Mouse (Mus musculus) kidney, embryonic 15.5 days (tissue): ENCODE data around the gene Chst11. TPM values are rescaled to one million over a fixed set of nuclear protein-coding genes. Genes with fewer than 3 reads are reported as not detected.

Source experiments
- ATAC-seq: fragments of 200-750 bp; cut with Nextera tagmentation; replicated peaks from 2 replicates; pipeline ENCODE4 v1.8.0; 2017; ENCODE audit warnings: moderate TSS enrichment; ENCODE audit not compliant: low FRiP score
- H3K27ac ChIP-seq: fragments of 300-500 bp; sonication (generic); 2 replicates; pipeline ENCODE4 v1.5.1; 2015; ENCODE audit warnings: mild to moderate bottlenecking, inconsistent platforms
- H3K27me3 ChIP-seq: fragments of 300-500 bp; sonication (generic); 2 replicates; pipeline ENCODE4 v1.6.1; 2015; ENCODE audit warnings: inconsistent platforms
- H3K36me3 ChIP-seq: fragments of 300-500 bp; sonication (generic); 2 replicates; pipeline ENCODE4 v1.6.1; 2015; ENCODE audit warnings: inconsistent platforms
- H3K4me1 ChIP-seq: fragments of 300-500 bp; sonication (generic); 2 replicates; pipeline ENCODE4 v1.6.1; 2015; ENCODE audit warnings: inconsistent platforms
- H3K4me2 ChIP-seq: fragments of 300-500 bp; sonication (generic); 2 replicates; pipeline ENCODE4 v1.6.1; 2015; ENCODE audit warnings: moderate library complexity, mild to moderate bottlenecking, inconsistent platforms
- H3K4me3 ChIP-seq: fragments of 300-500 bp; sonication (generic); replicated peaks from 2 replicates; pipeline ENCODE4 v1.5.1; 2015; ENCODE audit warnings: mild to moderate bottlenecking, inconsistent platforms
- H3K9ac ChIP-seq: fragments of 300-500 bp; sonication (generic); 2 replicates; pipeline ENCODE4 v1.6.1; 2015; ENCODE audit warnings: mild to moderate bottlenecking, inconsistent platforms
- H3K9me3 ChIP-seq: fragments of 300-500 bp; sonication (generic); replicated peaks from 2 replicates; pipeline ENCODE4 v1.6.1; 2016; ENCODE audit warnings: inconsistent platforms
- WGBS: fragments of 180-500 bp; shearing (Covaris S2); methylation state at CpG from one replicate; pipeline ENCODE4 v1.1.7; 2015; ENCODE audit warnings: mixed read lengths; 5-methylcytosine and 5-hydroxymethylcytosine counted together
- polyA plus RNA-seq: library from polyadenylated mRNA; unstranded; fragments of >200 nt; fragmentation: Nextera tagmentation; extraction: Ambion mirVana; gene quantifications from 2 replicates; pipeline ENCODE4 v1.2.1, GENCODE M21; 2015

The Chst11 gene
- polyA plus RNA-seq, 1 experiment from 2014 or later, result 3.8 TPM

- no peak overlapping the region for H3K4me3 ChIP-seq
- no peaks in the 10 kb centered on the region for H3K4me1 ChIP-seq
- no peak for ATAC-seq
- H3K27me3 ChIP-seq, result no peaks in the 10 kb centered on the region
- no peak overlapping the region for H3K9ac ChIP-seq
- no peaks in the 10 kb centered on the region for H3K9me3 ChIP-seq
- no peak overlapping the region for H3K27ac ChIP-seq
- WGBS, result 70% methylated on average over 2 of the region's 2 CpGs
- H3K36me3 ChIP-seq, result no peaks in the 10 kb centered on the region
- no peak overlapping the region for H3K4me2 ChIP-seq
Observed at GRCm38 (mm10) chr10:83218778-83219177, 233.5 kb downstream of the Chst11 start.

- Histone ChIP-seq H3K36me3 (no peaks in the 10 kb centered on the region), H3K4me2 (no peak overlapping the region), H3K4me3 (no peak overlapping the region), H3K9me3 (no peaks in the 10 kb centered on the region), H3K4me1 (no peaks in the 10 kb centered on the region), H3K27me3 (no peaks in the 10 kb centered on the region), H3K27ac (no peak overlapping the region), H3K9ac (no peak overlapping the region)
- WGBS, result 25% methylated on average over 12 of the region's 12 CpGs
- no peak for ATAC-seq
Observed at GRCm38 (mm10) chr10:83219729-83220128, 234.4 kb downstream of the Chst11 start.

GRCm38 (mm10) chr10:83220217-83220616 lies 234.9 kb downstream of the Chst11 start:
- H3K4me2 ChIP-seq, result no peak overlapping the region
- H3K9ac ChIP-seq, result no peak overlapping the region
- ATAC-seq, result no peak
- no peaks in the 10 kb centered on the region for H3K27me3 ChIP-seq
- no peaks in the 10 kb centered on the region for H3K4me1 ChIP-seq
- WGBS, result 89% methylated on average over 10 of the region's 10 CpGs
- no peaks in the 10 kb centered on the region for H3K36me3 ChIP-seq
- H3K4me3 ChIP-seq, result no peak overlapping the region
- no peaks in the 10 kb centered on the region for H3K9me3 ChIP-seq
- H3K27ac ChIP-seq, result no peak overlapping the region

- Histone ChIP-seq H3K4me1 (no peaks in the 10 kb centered on the region), H3K4me2 (no peak overlapping the region), H3K27me3 (no peaks in the 10 kb centered on the region), H3K4me3 (no peak overlapping the region), H3K27ac (no peak overlapping the region), H3K9ac (no peak overlapping the region), H3K36me3 (no peaks in the 10 kb centered on the region), H3K9me3 (no peaks in the 10 kb centered on the region)
- WGBS, result 93% methylated on average over 3 of the region's 3 CpGs
- ATAC-seq, result no peak
Observed at GRCm38 (mm10) chr10:83220847-83221246, 235.5 kb downstream of the Chst11 start.

- Histone ChIP-seq H3K4me3 (no peak overlapping the region), H3K27me3 (no peaks in the 10 kb centered on the region), H3K9me3 (no peaks in the 10 kb centered on the region), H3K4me1 (no peaks in the 10 kb centered on the region), H3K9ac (no peak overlapping the region), H3K27ac (no peak overlapping the region), H3K4me2 (no peak overlapping the region), H3K36me3 (no peaks in the 10 kb centered on the region)
- ATAC-seq, result no peak
- 44% methylated on average over 3 of the region's 3 CpGs for WGBS
Observed at GRCm38 (mm10) chr10:83224999-83225398, 239.7 kb downstream of the Chst11 start.

GRCm38 (mm10) chr10:83228626-83229025 lies 243.3 kb downstream of the Chst11 start:
- 67% methylated on average over 4 of the region's 4 CpGs for WGBS
- no peak for ATAC-seq

GRCm38 (mm10) chr10:83233967-83234366 lies 248.7 kb downstream of the Chst11 start:
- no peak overlapping the region for H3K27ac ChIP-seq
- no peak overlapping the region for H3K9ac ChIP-seq
- WGBS, result 91% methylated on average over 3 of the region's 3 CpGs
- no peaks in the 10 kb centered on the region for H3K9me3 ChIP-seq
- H3K4me2 ChIP-seq, result no peak overlapping the region
- ATAC-seq, result no peak
- H3K27me3 ChIP-seq, result no peaks in the 10 kb centered on the region
- H3K4me1 ChIP-seq, result peaks cover 6% of the 10 kb centered on the region; the same call in 1 of the 2 replicates
- H3K36me3 ChIP-seq, result no peaks in the 10 kb centered on the region
- no peak overlapping the region for H3K4me3 ChIP-seq

More at GRCm38 (mm10) chr10:83228626-83229025, 243.3 kb downstream of the Chst11 start:
- Histone ChIP-seq H3K9me3 (no peaks in the 10 kb centered on the region), H3K27ac (no peak overlapping the region), H3K4me2 (no peak overlapping the region), H3K36me3 (no peaks in the 10 kb centered on the region), H3K27me3 (no peaks in the 10 kb centered on the region), H3K4me3 (no peak overlapping the region), H3K9ac (no peak overlapping the region), H3K4me1 (no peaks in the 10 kb centered on the region)

GRCm38 (mm10) chr10:83234391-83234790 lies 249.1 kb downstream of the Chst11 start:
- H3K9ac ChIP-seq, result no peak overlapping the region
- no peaks in the 10 kb centered on the region for H3K9me3 ChIP-seq
- H3K4me2 ChIP-seq, result no peak overlapping the region
- no peaks in the 10 kb centered on the region for H3K27me3 ChIP-seq
- H3K4me1 ChIP-seq, result peaks cover 6% of the 10 kb centered on the region; the same call in 1 of the 2 replicates
- H3K27ac ChIP-seq, result no peak overlapping the region
- no peaks in the 10 kb centered on the region for H3K36me3 ChIP-seq
- ATAC-seq, result no peak
- WGBS, result 54% methylated on average over 4 of the region's 4 CpGs
- no peak overlapping the region for H3K4me3 ChIP-seq

GRCm38 (mm10) chr10:83242106-83242686 lies 256.9 kb downstream of the Chst11 start:
- Histone ChIP-seq H3K4me3 (no peak overlapping the region), H3K4me1 (no peaks in the 10 kb centered on the region), H3K9ac (no peak overlapping the region), H3K27ac (no peak overlapping the region), H3K36me3 (no peaks in the 10 kb centered on the region), H3K4me2 (no peak overlapping the region), H3K9me3 (no peaks in the 10 kb centered on the region), H3K27me3 (0 out of 2 replicates have a peak, but pooled peaks cover 3% of the 10 kb centered on the region)
- ATAC-seq, result no peak
- 61% methylated on average over 11 of the region's 11 CpGs for WGBS

- Histone ChIP-seq H3K4me1 (no peaks in the 10 kb centered on the region), H3K4me2 (no peak overlapping the region), H3K4me3 (no peak overlapping the region), H3K27me3 (0 out of 2 replicates have a peak, but pooled peaks cover 3% of the 10 kb centered on the region), H3K27ac (no peak overlapping the region), H3K9me3 (no peaks in the 10 kb centered on the region), H3K9ac (no peak overlapping the region), H3K36me3 (no peaks in the 10 kb centered on the region)
- ATAC-seq, result no peak
- WGBS, result 35% methylated on average over 6 of the region's 6 CpGs
Observed at GRCm38 (mm10) chr10:83244131-83244530, 258.8 kb downstream of the Chst11 start.

Other genes with a start within 250 kb of the Chst11 start
- gene Nfyb, start 221.4 kb upstream of the Chst11 start, polyA plus RNA-seq, result 47.7 and 48.9 TPM in 2 replicates
- 105 and 107 TPM in 2 replicates for gene Txnrd1, start 151.5 kb upstream of the Chst11 start, polyA plus RNA-seq
- 0.19 and 0.24 TPM in 2 replicates for gene Eid3, start 118.9 kb upstream of the Chst11 start, polyA plus RNA-seq